Mouse (Mus musculus): ENCODE results near the gene Arhgap21.

Gene Arhgap21

DNA sequence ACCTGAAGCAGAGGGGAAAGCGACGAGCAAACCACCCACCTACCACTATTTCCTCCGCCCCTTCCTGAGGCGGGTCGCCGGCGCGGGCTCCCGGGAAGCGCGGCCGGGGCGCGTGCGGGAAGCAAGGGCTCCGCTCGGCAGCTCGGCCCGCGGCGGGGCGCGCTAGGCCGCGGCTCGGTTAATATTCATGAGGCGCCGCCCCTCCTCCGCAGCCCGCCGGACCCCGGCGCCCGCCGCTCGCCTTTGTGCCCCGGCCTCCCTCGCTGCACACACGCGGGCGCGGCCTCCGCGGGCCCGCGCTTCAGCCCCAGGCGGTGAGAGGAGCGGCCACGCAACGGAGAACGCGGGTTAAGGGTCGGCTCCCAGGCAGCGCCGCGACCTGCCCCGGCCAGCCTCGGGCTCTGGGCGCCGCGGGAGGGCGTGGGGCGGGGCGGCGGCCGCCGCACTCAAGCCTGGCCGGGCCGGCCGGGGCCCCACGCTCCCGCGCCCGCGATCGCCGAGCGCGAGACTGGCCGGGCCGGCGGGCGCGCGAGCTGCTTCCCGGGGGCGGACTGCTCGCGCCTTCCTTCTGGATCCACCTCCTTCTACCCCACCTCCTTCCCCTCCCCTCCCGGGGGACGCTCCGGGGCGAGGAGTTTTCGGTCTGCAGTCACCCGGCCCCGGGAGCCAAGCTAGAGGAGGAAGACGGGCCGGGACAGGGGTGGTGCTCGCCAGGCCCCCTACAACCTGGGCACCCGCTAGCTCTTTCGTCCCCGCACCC, at the start of gene Arhgap21:
Gene Arhgap21, minus strand, starts transcription at position 441 of the 760 bp plus-strand sequence.
- DNase-seq (ENCODE audit: extremely low read depth, insufficient read length, low spot score), result peak; percentile 85

DNA sequence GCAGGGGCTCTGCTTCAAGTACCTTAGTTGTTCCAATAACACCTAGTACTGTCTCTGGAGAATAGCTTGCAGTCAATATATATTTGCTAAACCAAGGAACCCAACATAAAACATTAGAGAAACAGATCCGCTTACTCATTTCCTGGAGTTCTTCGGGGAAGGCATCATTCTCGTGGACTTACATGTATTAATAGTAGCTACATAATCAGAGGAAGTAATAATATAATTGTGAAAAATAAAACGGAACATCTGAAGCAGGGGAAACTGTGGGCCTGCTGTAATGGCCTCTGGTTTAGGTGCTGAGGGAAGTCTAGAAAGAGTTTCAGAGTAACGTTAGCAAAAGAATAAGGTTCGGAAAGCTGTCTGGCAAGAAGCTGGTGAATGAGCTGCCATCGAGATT, 47.9 kb upstream of the Arhgap21 start:
- no peak for DNase-seq (ENCODE audit: extremely low read depth, insufficient read length, low spot score)

DNA sequence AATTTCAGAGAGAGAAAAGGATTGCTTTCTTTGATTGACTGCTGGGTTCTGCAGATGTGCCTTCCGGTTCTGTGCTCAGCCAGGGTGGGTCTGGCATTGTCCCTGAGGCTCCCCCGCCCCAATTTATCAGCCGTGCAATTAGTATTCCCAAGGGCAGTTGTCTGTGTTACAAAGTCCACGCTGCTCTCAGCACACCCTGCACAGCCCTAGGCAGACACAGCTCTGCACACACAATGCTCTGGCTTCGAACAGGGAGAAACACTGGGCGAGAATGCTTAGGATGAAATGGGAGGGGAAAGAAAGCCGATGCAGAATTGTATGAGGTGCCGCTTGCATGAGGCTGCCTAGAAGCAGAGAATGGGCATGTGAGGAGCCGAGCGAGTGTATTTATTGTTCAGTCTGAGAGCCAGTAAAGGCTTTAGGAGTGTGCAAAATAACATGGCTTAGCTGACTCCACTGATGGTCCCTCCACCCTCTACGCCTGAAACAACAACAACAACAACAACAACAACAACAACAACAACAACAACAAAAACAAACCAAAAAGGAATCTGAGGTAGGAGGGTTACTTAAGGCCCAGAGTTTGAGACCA, 42.2 kb upstream of the Arhgap21 start:
- DNase-seq (ENCODE audit: extremely low read depth, insufficient read length, low spot score), result no peak

- no peak for DNase-seq (ENCODE audit: extremely low read depth, insufficient read length, low spot score)
These were observed 41.5 kb upstream of the Arhgap21 start for GRCm38 (mm10) chr2:21010219-21010618.

- no peak for DNase-seq (ENCODE audit: extremely low read depth, insufficient read length, low spot score)
These were observed 40.8 kb upstream of the Arhgap21 start for GRCm38 (mm10) chr2:21009258-21010140.

DNA sequence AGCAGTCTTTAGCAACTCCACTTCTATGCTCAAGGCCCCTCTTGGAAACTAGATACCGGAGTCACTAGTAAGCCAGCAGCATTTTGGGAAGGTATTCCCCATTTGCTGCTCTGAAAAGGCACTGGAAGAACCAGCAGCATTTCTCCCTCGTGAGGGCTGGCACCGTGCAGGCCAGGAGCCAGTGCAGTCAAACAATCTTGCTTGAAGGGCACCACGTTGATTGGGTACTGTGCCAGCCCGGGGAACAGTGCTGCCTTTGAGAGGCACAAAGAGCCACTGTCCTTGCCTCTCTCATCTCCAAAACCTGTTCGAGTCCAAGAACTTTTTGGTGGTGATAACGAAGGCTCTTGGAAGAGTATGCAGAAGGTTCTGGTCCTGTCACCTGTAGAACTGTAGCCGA, 33.9 kb upstream of the Arhgap21 start:
- DNase-seq (ENCODE audit: extremely low read depth, insufficient read length, low spot score), result no peak

- no peak for DNase-seq (ENCODE audit: extremely low read depth, insufficient read length, low spot score)
These were observed 32.5 kb upstream of the Arhgap21 start for GRCm38 (mm10) chr2:21001156-21001555.

DNA sequence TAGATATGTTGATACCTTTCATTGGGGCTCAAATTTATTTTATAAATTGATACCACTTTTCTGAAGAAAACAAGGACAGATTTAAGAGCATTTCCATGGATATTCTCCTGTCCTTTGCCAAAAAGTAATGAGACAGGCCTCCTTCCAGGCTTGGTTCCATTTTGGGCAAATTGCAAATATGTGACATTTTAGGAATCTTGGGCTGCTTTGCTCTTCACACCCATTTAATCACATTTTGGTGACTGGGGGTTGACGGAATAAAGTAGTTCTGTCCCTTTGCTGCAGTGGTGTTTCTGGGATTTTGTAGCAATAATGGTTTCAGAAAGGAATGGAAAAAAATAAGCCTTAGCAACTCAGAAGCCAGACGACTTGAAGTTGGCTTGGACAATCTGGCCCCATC, 26.9 kb upstream of the Arhgap21 start:
- DNase-seq (ENCODE audit: extremely low read depth, insufficient read length, low spot score), result no peak

DNA sequence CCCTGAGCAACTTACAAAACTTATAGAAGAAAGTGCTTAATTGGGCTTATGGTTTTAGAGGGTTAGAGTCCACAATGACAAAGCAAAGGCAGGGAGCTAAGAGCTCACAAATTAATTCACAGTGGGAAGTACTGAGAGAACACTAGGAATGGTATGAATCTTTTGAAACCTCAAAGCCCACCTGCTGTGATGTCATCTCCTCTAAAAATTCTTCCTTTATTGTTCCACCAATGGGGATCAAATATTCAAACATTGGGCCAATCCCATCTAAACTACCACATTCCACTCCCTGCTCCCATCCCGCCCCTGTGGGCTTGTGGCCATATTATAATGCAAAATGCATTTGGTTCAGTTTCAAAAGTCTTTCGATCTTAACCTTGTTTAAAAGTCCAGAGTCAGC, 22.8 kb upstream of the Arhgap21 start:
- DNase-seq (ENCODE audit: extremely low read depth, insufficient read length, low spot score), result no peak

DNA sequence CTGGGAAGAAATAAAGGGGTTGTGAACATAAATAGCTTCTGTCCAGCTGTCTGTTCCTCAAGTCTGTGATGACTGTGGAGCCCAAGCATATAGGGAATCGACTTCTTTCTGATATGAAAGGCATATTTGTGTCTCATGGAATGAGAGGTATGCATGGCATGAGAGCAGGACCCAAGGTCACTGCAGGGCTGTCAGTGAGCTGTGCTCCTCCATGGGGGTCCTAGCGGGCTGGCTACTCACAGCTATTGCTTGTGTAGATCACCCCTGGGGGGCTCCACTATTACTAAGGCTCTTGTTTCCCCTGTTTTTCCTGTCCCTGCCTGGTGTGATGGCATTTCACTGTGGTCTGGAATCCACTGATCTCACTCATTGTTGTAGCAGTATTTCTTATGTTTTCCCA, 22.2 kb upstream of the Arhgap21 start:
- DNase-seq (ENCODE audit: extremely low read depth, insufficient read length, low spot score), result no peak

GRCm38 (mm10) chr2:20990056-20990455, 21.4 kb upstream of the Arhgap21 start:
- DNase-seq (ENCODE audit: extremely low read depth, insufficient read length, low spot score), result no peak

- DNase-seq (ENCODE audit: extremely low read depth, insufficient read length, low spot score), result no peak
These were observed 19.1 kb upstream of the Arhgap21 start for GRCm38 (mm10) chr2:20987822-20988221.

GRCm38 (mm10) chr2:20978726-20979125, 10.0 kb upstream of the Arhgap21 start:
- no peak for DNase-seq (ENCODE audit: extremely low read depth, insufficient read length, low spot score)

- DNase-seq (ENCODE audit: extremely low read depth, insufficient read length, low spot score), result no peak
These were observed 8.4 kb upstream of the Arhgap21 start for GRCm38 (mm10) chr2:20977051-20977450.

GRCm38 (mm10) chr2:20973513-20973912, 4.8 kb upstream of the Arhgap21 start:
- DNase-seq (ENCODE audit: extremely low read depth, insufficient read length, low spot score), result no peak

DNA sequence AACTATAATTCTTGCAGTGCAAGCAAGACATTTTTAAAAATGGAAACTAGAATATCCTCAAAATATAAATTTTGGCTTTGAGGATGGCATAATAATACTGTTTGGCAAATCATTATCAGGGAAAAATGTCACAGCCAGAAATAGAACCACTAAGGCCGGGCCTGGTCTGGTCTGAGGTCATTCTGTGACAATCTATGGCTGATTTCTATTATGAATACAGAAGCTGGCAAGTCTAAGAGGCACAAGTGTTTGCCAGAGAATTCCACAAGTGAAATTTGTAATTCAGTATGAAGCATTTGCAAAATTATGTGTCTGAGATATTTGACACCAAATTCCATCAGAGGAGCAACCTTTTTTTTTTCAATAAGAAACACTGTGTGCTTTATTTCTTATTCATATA, 3.5 kb upstream of the Arhgap21 start:
- no peak for DNase-seq (ENCODE audit: extremely low read depth, insufficient read length, low spot score)

DNA sequence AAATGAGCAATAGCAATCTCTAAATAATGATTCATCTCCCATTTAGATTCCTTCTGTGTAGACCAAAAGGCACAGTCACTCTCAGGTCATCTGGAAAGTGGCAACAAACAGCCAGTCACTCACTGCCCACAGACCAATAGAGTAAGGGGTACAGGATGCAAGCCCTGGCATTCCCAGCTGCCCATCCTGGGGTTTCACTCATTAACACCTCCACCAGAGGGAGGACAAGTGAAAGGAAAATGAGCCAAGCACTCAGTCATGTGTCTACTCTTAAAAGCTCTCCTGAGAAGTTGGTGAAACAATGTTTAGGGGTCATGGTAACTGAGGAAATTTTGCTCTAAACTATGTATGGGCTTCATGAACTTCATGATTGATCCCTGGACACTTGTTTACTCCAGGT, 2.9 kb upstream of the Arhgap21 start:
- DNase-seq (ENCODE audit: extremely low read depth, insufficient read length, low spot score), result no peak

GRCm38 (mm10) chr2:20969201-20970200, 820 bp upstream of the Arhgap21 start:
- peak; percentile 94 for DNase-seq (ENCODE audit: extremely low read depth, insufficient read length, low spot score)

GRCm38 (mm10) chr2:20967646-20968351, 882 bp downstream of the Arhgap21 start:
- DNase-seq (ENCODE audit: extremely low read depth, insufficient read length, low spot score), result peak; percentile 24
